Mouse (Mus musculus) urinary bladder, postnatal 25 days (tissue): ENCODE results near the gene Zfp985.
"Not testable (repeated sequence)": the region's sequence is repeated elsewhere in the genome, so short reads cannot be mapped to it uniquely, and the experiment has no call there.

Source experiments
- DNase-seq: peaks from one replicate; pipeline ENCODE4 v3.0.0; 2022; ENCODE audit warnings: low spot score

Zfp985 gene

DNA sequence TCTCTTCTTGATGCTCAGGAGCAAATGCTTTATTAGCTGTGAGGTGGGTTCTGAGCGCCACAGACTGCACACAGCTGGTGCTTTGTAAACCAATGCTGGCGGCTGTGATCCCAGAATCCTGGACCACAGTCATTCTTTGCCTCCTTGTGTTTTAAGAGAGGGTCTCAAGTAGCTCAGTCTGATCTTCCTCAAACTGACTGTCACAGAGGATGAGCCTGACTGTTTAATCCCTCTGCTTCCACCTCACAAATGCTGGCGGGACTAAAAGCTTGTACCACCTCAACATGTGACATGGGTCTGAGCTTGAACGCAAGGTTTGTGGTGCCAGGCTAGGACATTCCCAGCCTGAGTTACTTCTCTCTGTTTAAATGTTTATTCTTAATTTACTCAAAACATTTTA lies 52.4 kb downstream of the Zfp985 start:
- DNase-seq: no peak

DNA sequence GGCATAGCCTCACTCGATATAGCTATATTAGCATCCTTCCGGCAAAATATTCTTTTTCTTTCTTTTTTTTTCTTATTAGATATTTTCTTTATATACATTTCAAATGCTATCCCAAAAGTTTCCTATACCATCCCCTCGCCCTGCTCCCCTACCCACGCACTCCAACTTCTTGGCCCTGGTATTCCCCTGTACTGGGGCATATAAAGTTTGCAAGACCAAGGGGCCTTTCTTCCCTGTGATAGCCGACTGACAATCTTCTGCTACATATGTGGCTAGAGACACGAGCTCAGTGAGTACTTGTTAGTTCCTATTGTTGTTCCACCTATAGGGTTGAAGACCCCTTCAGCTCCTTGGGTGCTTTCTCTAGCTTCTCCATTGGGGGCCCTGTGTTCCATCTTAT lies 53.4 kb downstream of the Zfp985 start:
- DNase-seq: not testable (repeated sequence)

DNA sequence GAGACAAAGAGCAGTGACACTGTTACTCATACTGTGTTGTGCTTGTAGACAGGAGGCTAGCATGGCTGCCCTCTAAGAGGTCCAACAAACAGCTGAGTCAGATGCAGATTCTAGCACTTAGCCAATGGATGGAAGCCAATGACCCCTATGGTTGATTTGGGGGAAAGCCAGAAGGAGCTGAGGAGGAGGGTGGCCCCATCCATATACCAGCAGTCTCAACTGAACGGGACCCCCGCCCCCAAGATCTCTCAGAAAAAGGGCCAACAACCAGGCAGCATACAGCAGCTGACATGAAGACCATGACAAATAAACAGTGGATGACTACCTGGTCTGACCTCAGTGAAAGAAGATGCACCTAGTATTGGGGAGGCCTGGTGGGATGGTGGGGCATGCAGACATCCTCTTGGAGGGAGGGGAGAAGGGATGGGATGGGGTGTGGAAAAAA lies 80.8 kb downstream of the Zfp985 start:
- DNase-seq: not testable (repeated sequence)
